Mouse (Mus musculus) macrophage (primary cell): Measurements from ENCODE around the gene Rfx8. TPM values are rescaled to one million over a fixed set of nuclear protein-coding genes. Genes with fewer than 3 reads are reported as not detected.
A peak's percentile ranks its signal among the peaks of the same experiment; 100 is the strongest.
"Not testable (repeated sequence)": the region's sequence is repeated elsewhere in the genome, so short reads cannot be mapped to it uniquely, and the experiment has no call there.

Source experiments
- H3K27ac ChIP-seq: fragments of 350-480 bp; formaldehyde crosslinking; 2 replicates; pipeline ENCODE4 v1.9.0; 2021
- H3K36me3 ChIP-seq: fragments of 350-480 bp; formaldehyde crosslinking; 2 replicates; pipeline ENCODE4 v1.9.0; 2021; ENCODE audit errors: inconsistent target
- H3K4me3 ChIP-seq: fragments of 350-480 bp; formaldehyde crosslinking; 2 replicates; pipeline ENCODE4 v1.9.0; 2021; ENCODE audit errors: inconsistent target
- H3K79me2 ChIP-seq: fragments of 350-480 bp; formaldehyde crosslinking; 2 replicates; pipeline ENCODE4 v1.9.0; 2021; ENCODE audit errors: inconsistent target
- WGBS: methylation state at CpG from one replicate; pipeline ENCODE4 v1.1.7; 2026; ENCODE audit warnings: inconsistent platforms; ENCODE audit not compliant: missing documents; 5-methylcytosine and 5-hydroxymethylcytosine counted together
- polyA plus RNA-seq: library from polyadenylated mRNA; stranded (reverse); fragments of 250-400 nt; gene quantifications from 3 replicates; pipeline ENCODE4 v1.2.4, GENCODE M21; 2018; ENCODE audit warnings: inconsistent platforms

Gene Rfx8
- polyA plus RNA-seq, 1 experiment from 2014 or later = not detected

DNA sequence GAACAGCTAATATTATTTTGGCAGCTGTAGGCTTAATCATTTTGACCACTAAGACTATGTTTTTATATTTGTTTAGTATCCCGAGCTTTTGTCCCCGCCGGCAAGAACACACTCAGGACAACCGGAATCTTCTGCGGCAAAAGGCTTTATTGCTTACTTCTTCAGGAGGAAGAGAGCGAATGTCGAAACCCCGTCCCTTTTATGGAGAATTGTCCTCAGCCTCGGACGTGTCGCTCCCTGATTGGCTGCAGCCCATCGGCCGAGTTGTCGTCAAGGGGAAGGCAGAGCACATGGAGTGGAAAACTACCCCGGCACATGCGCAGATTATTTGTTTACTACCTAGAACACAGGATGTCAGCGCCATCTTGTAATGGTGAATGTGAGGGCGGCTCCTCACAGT, 65.9 kb downstream of the Rfx8 start:
- H3K27ac ChIP-seq, H3K79me2 ChIP-seq, H3K36me3 ChIP-seq, H3K4me3 ChIP-seq: not testable (repeated sequence)
- 96% methylated on average over 9 of the region's 18 CpGs for WGBS

- Histone ChIP-seq H3K4me3 (no peak overlapping the region), H3K79me2 (no peaks in the 10 kb centered on the region), H3K36me3 (no peaks in the 10 kb centered on the region), H3K27ac (no peak overlapping the region)
- 91% methylated on average over 4 of the region's 4 CpGs for WGBS
Observed at GRCm38 (mm10) chr1:39653028-39653427, 67.8 kb downstream of the Rfx8 start.

DNA sequence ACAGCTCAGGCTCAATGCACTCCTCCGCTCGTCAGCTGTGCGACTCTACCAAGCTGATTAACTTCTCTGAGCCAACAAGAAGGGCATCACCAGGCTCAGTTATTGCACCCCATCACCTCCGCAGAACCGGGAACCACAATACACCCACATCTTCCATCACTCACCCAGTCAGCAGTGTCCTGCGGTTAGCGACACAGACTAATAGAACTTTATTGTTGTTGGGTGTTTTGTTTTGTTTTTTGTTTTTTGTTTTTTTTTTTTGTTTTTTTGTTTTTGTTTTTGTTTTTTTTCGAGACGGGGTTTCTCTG, 69.6 kb downstream of the Rfx8 start, which contains the start of gene Creg2:
Creg2 (minus strand) TSS at position 234 of the 308 bp plus-strand sequence.
- 46% methylated on average over 8 of the region's 9 CpGs for WGBS
- H3K36me3 ChIP-seq = no peaks in the 10 kb centered on the region
- H3K4me3 ChIP-seq = peak within 1 kb of the TSS; percentile 40
- no peaks in the 10 kb centered on the region for H3K79me2 ChIP-seq
- no peak within 1 kb of the TSS for H3K27ac ChIP-seq

DNA sequence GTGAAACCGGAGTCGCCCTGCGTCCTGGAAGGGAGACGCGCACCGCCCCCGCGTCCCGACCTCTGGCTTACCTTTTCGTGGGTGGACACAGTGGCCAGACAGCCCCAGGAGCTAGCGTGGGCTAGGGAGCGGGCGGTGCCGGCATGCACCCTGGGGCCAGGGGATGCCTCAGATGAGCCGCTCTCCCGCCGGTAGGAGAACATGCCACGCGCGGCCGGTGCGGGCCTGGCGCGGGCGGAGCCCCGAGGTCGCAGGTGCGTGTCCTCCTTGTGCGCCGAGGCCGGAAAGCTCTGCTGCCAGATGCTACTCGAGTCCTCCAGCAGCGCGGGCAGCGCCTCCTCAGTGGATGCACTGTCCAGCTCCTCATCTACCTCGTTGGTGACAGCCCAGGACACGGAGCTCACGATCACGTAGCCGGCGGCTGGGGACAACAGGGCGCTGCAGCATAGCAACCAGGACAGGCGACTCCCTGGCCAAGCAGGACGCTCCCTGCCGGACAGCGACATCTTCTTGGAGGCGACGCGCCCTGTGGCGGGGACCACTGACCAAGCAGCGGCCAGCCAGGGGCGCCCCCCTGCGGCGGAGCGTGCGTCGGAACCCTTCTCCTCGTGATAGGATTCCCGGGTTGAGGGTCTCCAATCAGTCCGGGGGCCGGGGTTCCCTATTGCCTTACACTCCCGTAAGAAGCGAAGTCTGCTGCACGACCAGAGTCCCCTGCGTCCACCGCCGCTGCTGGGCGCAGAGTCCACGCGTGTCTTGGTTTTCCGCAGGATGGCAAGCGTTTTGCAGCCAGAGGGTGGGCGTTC, 70.2 kb downstream of the Rfx8 start:
- Histone ChIP-seq H3K4me3 (peak overlapping the region; percentile 40), H3K27ac (no peak overlapping the region), H3K36me3 (no peaks in the 10 kb centered on the region), H3K79me2 (no peaks in the 10 kb centered on the region)
- WGBS = 3% methylated on average over 66 of the region's 73 CpGs

- no peaks in the 10 kb centered on the region for H3K79me2 ChIP-seq
- H3K27ac ChIP-seq = no peak overlapping the region
- H3K36me3 ChIP-seq = no peaks in the 10 kb centered on the region
- peak overlapping the region; percentile 40 for H3K4me3 ChIP-seq
- WGBS = 30% methylated on average over 17 of the region's 17 CpGs
Observed at GRCm38 (mm10) chr1:39649691-39650434, 70.9 kb downstream of the Rfx8 start.

GRCm38 (mm10) chr1:39648584-39648983, 72.2 kb downstream of the Rfx8 start:
- no peak overlapping the region for H3K4me3 ChIP-seq
- WGBS = 88% methylated on average over 7 of the region's 7 CpGs
- H3K36me3 ChIP-seq = no peaks in the 10 kb centered on the region
- H3K79me2 ChIP-seq = no peaks in the 10 kb centered on the region
- H3K27ac ChIP-seq = no peak overlapping the region

DNA sequence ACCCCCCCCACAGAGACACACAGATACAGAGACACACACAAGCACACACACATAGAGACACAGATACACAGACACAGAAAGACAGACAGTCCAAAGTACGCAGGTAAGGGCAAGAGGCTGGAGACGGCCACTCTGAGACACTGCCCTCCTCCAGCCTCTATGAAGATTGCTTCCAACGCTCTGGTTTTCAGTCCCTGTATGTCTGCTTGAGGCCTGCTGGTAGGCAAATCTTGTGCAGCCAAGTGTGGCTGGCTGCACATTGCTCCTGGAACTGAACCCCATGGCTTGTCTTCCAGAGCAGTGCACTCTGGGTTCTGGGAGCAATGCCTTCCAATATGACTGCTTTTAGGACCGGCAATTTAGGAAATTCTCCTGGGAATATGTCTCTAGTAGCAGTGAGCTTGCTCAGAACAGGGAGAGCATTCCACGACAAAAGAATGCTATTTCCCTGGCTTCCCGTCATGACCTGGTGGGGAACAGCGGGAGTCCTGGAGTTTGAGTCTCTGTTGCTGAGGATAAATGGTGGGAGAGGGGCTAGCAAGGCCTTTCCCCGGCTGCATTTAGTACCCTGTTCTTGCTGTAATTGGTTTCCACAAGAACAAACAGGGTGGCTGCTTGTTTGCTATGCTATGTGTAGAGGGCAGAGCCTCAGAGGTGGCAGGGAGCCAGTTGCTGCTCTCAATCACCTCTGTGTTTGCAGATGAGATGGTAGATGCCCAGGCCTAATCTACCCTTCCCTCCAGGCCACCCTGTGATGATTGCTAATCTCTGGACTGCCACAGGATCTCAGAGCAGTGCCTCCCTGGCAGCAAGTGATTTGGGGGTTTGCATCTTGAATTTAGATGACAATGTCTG, 74.7 kb downstream of the Rfx8 start:
- H3K36me3 ChIP-seq = no peaks in the 10 kb centered on the region
- 99% methylated on average over 8 of the region's 8 CpGs for WGBS

DNA sequence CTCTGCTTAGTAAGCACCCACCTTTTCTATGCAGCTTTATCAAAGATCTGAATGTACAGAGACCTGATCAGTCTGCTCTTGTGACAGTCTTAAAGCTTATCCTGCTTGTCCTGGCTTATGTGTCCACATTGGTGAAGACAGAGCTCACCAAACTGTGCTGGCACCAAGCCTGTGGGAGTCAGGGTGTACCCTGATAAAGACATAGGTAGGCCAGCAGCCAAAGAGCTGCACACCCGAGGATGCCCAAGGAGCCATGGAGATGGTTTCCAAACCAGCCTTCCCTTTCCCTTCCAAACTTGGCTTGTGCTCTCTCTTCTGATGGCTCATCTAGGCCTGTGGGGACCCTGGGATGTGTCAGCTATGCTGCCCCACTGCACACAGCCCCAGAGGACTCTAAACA, 76.5 kb downstream of the Rfx8 start:
- WGBS = 86% methylated on average over 1 of the region's 1 CpGs
- Histone ChIP-seq H3K79me2 (no peaks in the 10 kb centered on the region), H3K27ac (no peak overlapping the region), H3K36me3 (no peaks in the 10 kb centered on the region), H3K4me3 (no peak overlapping the region)

More for the DNA sequence above, 74.7 kb downstream of the Rfx8 start:
- Histone ChIP-seq H3K4me3 (no peak overlapping the region), H3K79me2 (no peaks in the 10 kb centered on the region), H3K27ac (no peak overlapping the region)

- WGBS = 90% methylated on average over 7 of the region's 7 CpGs
- Histone ChIP-seq H3K4me3 (no peak overlapping the region), H3K36me3 (no peaks in the 10 kb centered on the region), H3K27ac (no peak overlapping the region), H3K79me2 (no peaks in the 10 kb centered on the region)
Observed at GRCm38 (mm10) chr1:39641667-39642066, 79.1 kb downstream of the Rfx8 start.

GRCm38 (mm10) chr1:39637139-39637538, 83.7 kb downstream of the Rfx8 start:
- no peaks in the 10 kb centered on the region for H3K36me3 ChIP-seq
- 46% methylated on average over 8 of the region's 8 CpGs for WGBS
- H3K27ac ChIP-seq = peak overlapping the region; percentile 91
- H3K79me2 ChIP-seq = no peaks in the 10 kb centered on the region
- H3K4me3 ChIP-seq = no peak overlapping the region

- H3K4me3 ChIP-seq = no peak overlapping the region
- H3K36me3 ChIP-seq = no peaks in the 10 kb centered on the region
- WGBS = 17% methylated on average over 5 of the region's 5 CpGs
- H3K27ac ChIP-seq = peak overlapping the region; percentile 91
- H3K79me2 ChIP-seq = no peaks in the 10 kb centered on the region
Observed at GRCm38 (mm10) chr1:39636660-39637059, 84.1 kb downstream of the Rfx8 start.

- no peaks in the 10 kb centered on the region for H3K79me2 ChIP-seq
- no peaks in the 10 kb centered on the region for H3K36me3 ChIP-seq
- H3K4me3 ChIP-seq = no peak overlapping the region
- H3K27ac ChIP-seq = peak overlapping the region; percentile 91
- WGBS = 5% methylated on average over 5 of the region's 5 CpGs
Observed at GRCm38 (mm10) chr1:39636196-39636595, 84.6 kb downstream of the Rfx8 start.

GRCm38 (mm10) chr1:39628606-39629005, 92.2 kb downstream of the Rfx8 start:
- Histone ChIP-seq H3K27ac (no peak overlapping the region), H3K79me2 (no peaks in the 10 kb centered on the region), H3K4me3 (no peak overlapping the region), H3K36me3 (no peaks in the 10 kb centered on the region)
- WGBS = 89% methylated on average over 9 of the region's 9 CpGs

DNA sequence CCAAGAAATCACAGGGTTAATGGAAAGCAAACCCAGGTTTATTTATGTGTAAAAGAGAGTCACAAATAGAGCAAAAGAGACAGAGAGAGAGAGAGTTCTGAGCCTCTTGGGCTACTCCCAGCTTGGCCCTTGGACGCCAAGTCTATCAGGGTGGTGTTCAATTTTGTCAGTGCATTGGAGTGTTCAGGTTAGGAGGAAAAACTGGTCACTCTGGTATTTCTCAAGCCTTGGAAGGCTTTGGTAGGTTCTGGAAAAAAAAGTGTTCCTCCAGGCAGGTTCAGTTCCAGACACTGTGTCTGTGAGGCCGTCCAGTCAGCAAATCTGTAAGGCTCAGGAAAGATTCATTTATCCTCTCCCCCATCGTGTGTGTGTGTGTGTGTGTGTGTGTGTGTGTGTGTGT, 95.3 kb downstream of the Rfx8 start:
- Histone ChIP-seq H3K36me3 (no peaks in the 10 kb centered on the region), H3K27ac (no peak overlapping the region), H3K4me3 (no peak overlapping the region), H3K79me2 (no peaks in the 10 kb centered on the region)
- 80% methylated on average over 2 of the region's 3 CpGs for WGBS
